Mouse (Mus musculus) Patski (cell line): Measurements from ENCODE around the gene Cfap44. TPM values are rescaled to one million over a fixed set of nuclear protein-coding genes. Genes with fewer than 3 reads are reported as not detected.
A peak's percentile ranks its signal among the peaks of the same experiment; 100 is the strongest.
"Not testable (repeated sequence)": the region's sequence is repeated elsewhere in the genome, so short reads cannot be mapped to it uniquely, and the experiment has no call there.

Experiments used
- ATAC-seq: fragments of 100-300 bp; one replicate; pipeline ENCODE4 v1.8.0; 2021
- CTCF ChIA-PET: fragments of 350-600 bp; sonication (Branson Sonifier 250); formaldehyde crosslinking; loops from one replicate; lab custom pipeline; 2022; ENCODE audit warnings: inconsistent platforms; lab: Charles Lee
- POLR2A ChIA-PET: fragments of 350-600 bp; sonication (Branson Sonifier 250); formaldehyde crosslinking; loops from one replicate; lab custom pipeline; 2022; ENCODE audit warnings: antibody characterized with exemption, inconsistent platforms; lab: Charles Lee
- DNase-seq: peaks from one replicate; pipeline ENCODE4 v3.0.0-alpha.2; 2011; ENCODE audit warnings: low read depth, low spot score
- H3K27me3 ChIP-seq: fragments of 371-371 bp; one replicate; pipeline ENCODE4 v1.5.1; 2021
- CTCF ChIP-seq: fragments of 100-300 bp; IDR thresholded peaks from one replicate; pipeline ENCODE4 v1.5.1; 2021
- in situ Hi-C: fragments of 300-500 bp; cut with MboI; formaldehyde crosslinking; loops from 3 replicates; pipeline ENCODE4 v1.11.1; 2018; ENCODE audit warnings: low pct_unique_long_range_greater_than_20kb, mixed read lengths
- polyA plus RNA-seq: library from polyadenylated mRNA; unstranded; gene quantifications from one replicate; pipeline ENCODE4 v1.2.3, GENCODE M21; 2021

Cfap44 gene
- polyA plus RNA-seq, 1 experiment from 2014 or later = 0.68 TPM

- CTCF ChIA-PET = no interaction called here
These were observed 33.9 kb downstream of the Cfap44 start for GRCm38 (mm10) chr16:44428456-44428855.

GRCm38 (mm10) chr16:44430021-44430420 is 35.4 kb downstream of the Cfap44 start:
- ChIA-PET CTCF (no interaction called here), POLR2A (no interaction called here)
- H3K27me3 ChIP-seq = peaks cover 17% of the 10 kb centered on the region
- in situ Hi-C loops = no loop called here
- no peak for DNase-seq
- no peak for ATAC-seq
- TF ChIP-seq CTCF = no peak

More at GRCm38 (mm10) chr16:44428456-44428855, 33.9 kb downstream of the Cfap44 start:
- peaks cover 20% of the 10 kb centered on the region for H3K27me3 ChIP-seq
- ATAC-seq (no peak), DNase-seq (no peak)
- POLR2A ChIA-PET = interaction anchor here (0.7 kb wide), 1 partner anchor 81 kb away, joined by 3 read pairs; no protein-coding TSS in a partner anchor
- in situ Hi-C loops = no loop called here
- no peak for TF ChIP-seq CTCF

- ATAC-seq (no peak), DNase-seq (no peak)
- ChIA-PET CTCF (no interaction called here), POLR2A (interaction anchor here (1.0 kb wide), 1 partner anchor 31 kb away, joined by 3 read pairs; no protein-coding TSS in a partner anchor)
- no peak for TF ChIP-seq CTCF
- in situ Hi-C loops = no loop called here
- peaks cover 13% of the 10 kb centered on the region for H3K27me3 ChIP-seq
These were observed 40.3 kb downstream of the Cfap44 start for GRCm38 (mm10) chr16:44434931-44435330.

GRCm38 (mm10) chr16:44435481-44435880 is 40.9 kb downstream of the Cfap44 start:
- ChIA-PET POLR2A (no interaction called here), CTCF (no interaction called here)
- in situ Hi-C loops = no loop called here
- H3K27me3 ChIP-seq = peaks cover 13% of the 10 kb centered on the region
- DNase-seq = no peak
- ATAC-seq = no peak
- TF ChIP-seq CTCF = peak; percentile 50

- H3K27me3 ChIP-seq, ATAC-seq, CTCF ChIA-PET, POLR2A ChIA-PET, in situ Hi-C loops, DNase-seq: not testable (repeated sequence)
These were observed 47.3 kb downstream of the Cfap44 start for GRCm38 (mm10) chr16:44441913-44442312.

- ChIA-PET POLR2A (no interaction called here), CTCF (no interaction called here)
- in situ Hi-C loops = no loop called here
- no peak for TF ChIP-seq CTCF
- DNase-seq (no peak), ATAC-seq (no peak)
- H3K27me3 ChIP-seq = peaks cover 19% of the 10 kb centered on the region
These were observed 63.3 kb downstream of the Cfap44 start for GRCm38 (mm10) chr16:44457858-44458257.

GRCm38 (mm10) chr16:44458826-44459225 is 64.2 kb downstream of the Cfap44 start:
- ATAC-seq = no peak
- CTCF ChIA-PET = no interaction called here
- in situ Hi-C loops = no loop called here
- no peak for TF ChIP-seq CTCF
- DNase-seq = no peak
- H3K27me3 ChIP-seq = peaks cover 23% of the 10 kb centered on the region
- POLR2A ChIA-PET = no interaction called here

- POLR2A ChIA-PET = no interaction called here
- in situ Hi-C loops = no loop called here
These were observed 66.3 kb downstream of the Cfap44 start for GRCm38 (mm10) chr16:44460922-44461321.

GRCm38 (mm10) chr16:44475281-44475680 is 80.7 kb downstream of the Cfap44 start:
- no peak for DNase-seq
- ATAC-seq = no peak
- POLR2A ChIA-PET = interaction anchor here (0.5 kb wide), 1 partner anchor 227 kb away, joined by 4 read pairs; no protein-coding TSS in a partner anchor
- peaks cover 3% of the 10 kb centered on the region for H3K27me3 ChIP-seq
- TF ChIP-seq CTCF = no peak
- in situ Hi-C loops = no loop called here
- CTCF ChIA-PET = no interaction called here

More at GRCm38 (mm10) chr16:44460922-44461321, 66.3 kb downstream of the Cfap44 start:
- CTCF ChIA-PET = no interaction called here
- ATAC-seq = no peak
- H3K27me3 ChIP-seq = peaks cover 23% of the 10 kb centered on the region
- no peak for DNase-seq
- no peak for TF ChIP-seq CTCF

- in situ Hi-C loops = no loop called here
- peaks cover 3% of the 10 kb centered on the region for H3K27me3 ChIP-seq
- DNase-seq = no peak
- no peak for TF ChIP-seq CTCF
- no peak for ATAC-seq
- POLR2A ChIA-PET = no interaction called here
- CTCF ChIA-PET = no interaction called here
These were observed 81.2 kb downstream of the Cfap44 start for GRCm38 (mm10) chr16:44475682-44476375.

- TF ChIP-seq CTCF = no peak
- peaks cover 3% of the 10 kb centered on the region for H3K27me3 ChIP-seq
- DNase-seq = no peak
- in situ Hi-C loops = no loop called here
- POLR2A ChIA-PET = no interaction called here
- CTCF ChIA-PET = interaction anchor here (0.7 to 3.9 kb wide), 3 partner anchors 41 to 239 kb away, joined by 3 to 23 read pairs (median 16); no protein-coding TSS in a partner anchor
- ATAC-seq = no peak
These were observed 84.2 kb downstream of the Cfap44 start for GRCm38 (mm10) chr16:44478767-44479166.
